Mouse (Mus musculus): ENCODE measurements around the gene Dnm1. TPM values are rescaled to one million over a fixed set of nuclear protein-coding genes. Genes with fewer than 3 reads are reported as not detected.
"Not testable (repeated sequence)": the region's sequence is repeated elsewhere in the genome, so short reads cannot be mapped to it uniquely, and the experiment has no call there.

The Dnm1 gene
- polyA plus RNA-seq, 1 experiment from 2014 or later = 18.0 TPM

GRCm38 (mm10) chr2:32381775-32382223 lies 28.7 kb upstream of the Dnm1 start, which contains the start of gene 1110008P14Rik:
TSS of gene 1110008P14Rik (minus strand) at chr2:32381938.
- no peak for TF ChIP-seq CTCF (IDR thresholded peaks at IDR 0.05)

DNA sequence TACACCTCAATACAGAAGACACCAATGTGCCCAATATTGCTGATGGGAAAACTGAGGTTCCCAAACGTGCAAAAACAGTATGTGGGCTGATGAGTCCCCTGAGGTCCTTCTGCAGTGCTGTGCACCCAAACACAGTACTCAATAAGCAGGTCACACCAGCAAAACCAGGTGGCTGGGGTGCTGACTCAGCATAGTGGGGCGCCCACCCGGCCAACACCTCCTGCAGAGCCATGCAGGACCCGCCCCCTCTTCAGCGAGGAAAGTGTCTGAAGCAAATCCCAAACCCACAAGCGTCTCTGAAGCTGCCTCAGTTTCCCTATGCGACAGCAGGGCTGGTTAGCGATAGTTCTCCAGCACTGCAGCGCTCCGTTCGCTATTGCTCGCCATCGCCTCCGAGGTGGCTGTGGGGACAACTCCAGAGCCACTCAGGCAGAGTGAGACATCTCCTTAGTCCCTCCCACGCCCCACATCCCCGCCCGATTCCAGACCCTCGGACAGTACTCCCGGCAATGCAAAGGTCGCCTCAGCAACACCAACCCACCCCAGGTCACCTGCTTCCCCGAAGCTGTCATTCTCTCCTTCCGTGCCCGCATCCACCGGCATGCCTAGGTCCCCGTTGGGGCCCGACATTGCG lies 28.1 kb upstream of the Dnm1 start:
- ChIA-PET POLR2A (interaction anchor here (0.6 kb wide), 1 partner anchor 190 kb away, joined by 3 read pairs; no protein-coding TSS in a partner anchor), CTCF (interaction anchor here (1.4 to 2.5 kb wide), 2 partner anchors 24 to 106 kb away, joined by 3 to 8 read pairs; no protein-coding TSS in a partner anchor)
- DNase-seq (ENCODE audit: low read depth, low spot score) = no peak
- peak; percentile 17 for ATAC-seq
- no peak for TF ChIP-seq CTCF (IDR thresholded peaks at IDR 0.05)
- H3K27me3 ChIP-seq = no peaks in the 10 kb centered on the region
- in situ Hi-C loops (cut with MboI; ENCODE audit: low pct_unique_long_range_greater_than_20kb) = no loop called here

More at GRCm38 (mm10) chr2:32381775-32382223, 28.7 kb upstream of the Dnm1 start, which contains the start of gene 1110008P14Rik:
- DNase-seq (ENCODE audit: low read depth, low spot score) (no peak), ATAC-seq (peak; percentile 78)
- no peaks in the 10 kb centered on the region for H3K27me3 ChIP-seq
- CTCF ChIA-PET = interaction anchor here (1.4 to 2.5 kb wide), 2 partner anchors 23 to 105 kb away, joined by 3 to 8 read pairs; no protein-coding TSS in a partner anchor
- in situ Hi-C loops (cut with MboI; ENCODE audit: low pct_unique_long_range_greater_than_20kb) = no loop called here
- POLR2A ChIA-PET = interaction anchor here (0.6 kb wide), 1 partner anchor 190 kb away, joined by 3 read pairs; no protein-coding TSS in a partner anchor

GRCm38 (mm10) chr2:32380001-32380500 lies 26.9 kb upstream of the Dnm1 start:
- POLR2A ChIA-PET = interaction anchor here (1.3 kb wide), 1 partner anchor 9 kb away, joined by 5 read pairs; no protein-coding TSS in a partner anchor
- in situ Hi-C loops (cut with MboI; ENCODE audit: low pct_unique_long_range_greater_than_20kb) = no loop called here
- DNase-seq (ENCODE audit: low read depth, low spot score) (no peak), ATAC-seq (no peak)
- CTCF ChIA-PET = interaction anchor here (1.5 kb wide), 1 partner anchor 106 kb away, joined by 5 read pairs; no protein-coding TSS in a partner anchor
- no peaks in the 10 kb centered on the region for H3K27me3 ChIP-seq
- no peak for TF ChIP-seq CTCF (IDR thresholded peaks at IDR 0.05)

DNA sequence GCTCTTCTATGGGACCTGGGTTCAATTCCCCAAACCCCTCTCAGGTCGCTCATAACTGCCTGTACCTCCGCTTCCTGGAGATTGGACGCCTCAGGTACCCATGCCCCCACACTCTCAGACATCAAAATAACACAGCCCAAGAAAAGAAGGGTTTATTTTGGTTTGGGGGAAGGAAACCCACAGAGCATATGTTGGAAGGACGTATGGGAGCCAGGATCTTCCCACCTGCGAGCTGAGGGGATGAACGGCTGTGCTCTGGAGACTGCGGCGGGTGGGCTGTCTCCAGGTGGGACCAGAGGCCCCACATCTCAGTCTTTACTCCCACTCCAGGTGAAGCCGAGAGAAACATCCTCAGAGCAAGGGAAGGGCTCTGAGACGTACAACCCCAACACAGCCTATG lies 23.8 kb upstream of the Dnm1 start:
- DNase-seq (ENCODE audit: low read depth, low spot score) = no peak
- CTCF ChIA-PET = no interaction called here
- in situ Hi-C loops (cut with MboI; ENCODE audit: low pct_unique_long_range_greater_than_20kb) = no loop called here

GRCm38 (mm10) chr2:32375317-32375940 lies 22.3 kb upstream of the Dnm1 start:
- CTCF ChIA-PET = no interaction called here
- no peaks in the 10 kb centered on the region for H3K27me3 ChIP-seq
- no peak for DNase-seq (ENCODE audit: low read depth, low spot score)
- POLR2A ChIA-PET = no interaction called here
- in situ Hi-C loops (cut with MboI; ENCODE audit: low pct_unique_long_range_greater_than_20kb) = no loop called here
- TF ChIP-seq CTCF (IDR thresholded peaks at IDR 0.05) = no peak
- ATAC-seq = no peak

More for the DNA sequence above, 23.8 kb upstream of the Dnm1 start:
- POLR2A ChIA-PET = no interaction called here
- ATAC-seq = no peak
- no peak for TF ChIP-seq CTCF (IDR thresholded peaks at IDR 0.05)
- H3K27me3 ChIP-seq = no peaks in the 10 kb centered on the region

DNA sequence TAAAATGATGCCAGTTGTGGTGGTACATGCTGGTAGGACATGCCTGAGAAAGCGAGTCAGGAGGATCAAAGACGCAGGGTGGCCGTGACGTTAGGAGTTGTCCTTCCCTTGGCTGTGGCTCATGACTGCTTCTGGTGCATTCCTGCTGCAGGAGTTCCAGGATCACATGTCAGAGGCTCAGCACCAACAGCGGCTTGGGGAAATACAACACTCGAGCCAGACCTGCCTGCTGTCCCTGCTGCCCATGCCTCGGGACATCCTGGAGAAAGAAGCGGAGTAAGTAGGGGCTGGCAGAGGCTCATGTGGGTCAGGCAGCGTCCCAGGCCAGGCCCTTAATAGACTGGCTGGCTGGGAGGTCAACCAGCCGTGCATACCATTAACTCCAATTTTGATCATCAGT lies 21.1 kb upstream of the Dnm1 start:
- CTCF ChIA-PET = no interaction called here
- no peak for ATAC-seq

DNA sequence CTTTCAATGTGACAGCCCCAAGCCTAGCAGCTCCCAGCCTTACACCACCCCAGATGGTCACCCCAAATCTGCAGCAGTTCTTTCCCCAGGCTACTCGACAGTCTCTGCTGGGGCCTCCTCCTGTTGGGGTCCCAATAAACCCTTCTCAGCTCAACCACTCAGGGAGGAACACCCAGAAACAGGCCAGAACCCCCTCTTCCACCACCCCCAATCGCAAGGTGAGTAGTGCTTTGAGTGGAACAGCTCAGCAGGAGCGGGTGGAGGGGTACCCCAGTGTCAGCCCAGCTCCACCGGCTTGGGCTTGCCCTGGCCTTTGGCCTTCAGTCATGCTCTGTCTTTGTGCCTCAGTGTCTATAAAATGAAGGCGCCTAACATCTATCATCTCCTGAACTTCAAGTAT lies 14.2 kb upstream of the Dnm1 start:
- ATAC-seq (no peak), DNase-seq (ENCODE audit: low read depth, low spot score) (no peak)
- CTCF ChIA-PET = no interaction called here
- POLR2A ChIA-PET = no interaction called here
- no peaks in the 10 kb centered on the region for H3K27me3 ChIP-seq
- in situ Hi-C loops (cut with MboI; ENCODE audit: low pct_unique_long_range_greater_than_20kb) = no loop called here
- no peak for TF ChIP-seq CTCF (IDR thresholded peaks at IDR 0.05)

More for the DNA sequence above, 21.1 kb upstream of the Dnm1 start:
- no peaks in the 10 kb centered on the region for H3K27me3 ChIP-seq
- POLR2A ChIA-PET = no interaction called here
- no peak for TF ChIP-seq CTCF (IDR thresholded peaks at IDR 0.05)
- DNase-seq (ENCODE audit: low read depth, low spot score) = no peak
- in situ Hi-C loops (cut with MboI; ENCODE audit: low pct_unique_long_range_greater_than_20kb) = no loop called here

DNA sequence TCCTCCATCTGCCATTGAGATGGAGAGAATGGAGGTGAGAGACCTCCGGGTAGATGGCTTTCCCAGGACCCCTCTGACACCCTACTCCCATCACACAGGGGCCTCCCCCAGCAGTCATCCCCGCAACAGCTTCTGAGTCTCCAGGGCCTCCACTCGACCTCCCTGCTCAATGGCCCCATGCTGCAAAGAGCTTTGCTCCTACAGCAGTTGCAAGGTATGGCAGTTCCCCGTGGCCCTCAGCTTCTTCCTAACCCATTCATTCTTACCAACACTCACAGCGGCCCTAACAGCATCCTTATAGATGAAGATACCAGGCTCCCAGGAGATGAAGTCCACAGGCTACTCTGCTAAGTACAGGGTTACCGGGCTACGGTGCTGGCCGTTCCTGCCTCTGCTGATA lies 11.0 kb upstream of the Dnm1 start:
- no peak for DNase-seq (ENCODE audit: low read depth, low spot score)
- no peak for TF ChIP-seq CTCF (IDR thresholded peaks at IDR 0.05)
- no peak for ATAC-seq
- H3K27me3 ChIP-seq = no peaks in the 10 kb centered on the region
- in situ Hi-C loops (cut with MboI; ENCODE audit: low pct_unique_long_range_greater_than_20kb) = no loop called here
- CTCF ChIA-PET = no interaction called here
- POLR2A ChIA-PET = interaction anchor here (1.5 kb wide), 1 partner anchor 31 kb away, joined by 4 read pairs; no protein-coding TSS in a partner anchor

DNA sequence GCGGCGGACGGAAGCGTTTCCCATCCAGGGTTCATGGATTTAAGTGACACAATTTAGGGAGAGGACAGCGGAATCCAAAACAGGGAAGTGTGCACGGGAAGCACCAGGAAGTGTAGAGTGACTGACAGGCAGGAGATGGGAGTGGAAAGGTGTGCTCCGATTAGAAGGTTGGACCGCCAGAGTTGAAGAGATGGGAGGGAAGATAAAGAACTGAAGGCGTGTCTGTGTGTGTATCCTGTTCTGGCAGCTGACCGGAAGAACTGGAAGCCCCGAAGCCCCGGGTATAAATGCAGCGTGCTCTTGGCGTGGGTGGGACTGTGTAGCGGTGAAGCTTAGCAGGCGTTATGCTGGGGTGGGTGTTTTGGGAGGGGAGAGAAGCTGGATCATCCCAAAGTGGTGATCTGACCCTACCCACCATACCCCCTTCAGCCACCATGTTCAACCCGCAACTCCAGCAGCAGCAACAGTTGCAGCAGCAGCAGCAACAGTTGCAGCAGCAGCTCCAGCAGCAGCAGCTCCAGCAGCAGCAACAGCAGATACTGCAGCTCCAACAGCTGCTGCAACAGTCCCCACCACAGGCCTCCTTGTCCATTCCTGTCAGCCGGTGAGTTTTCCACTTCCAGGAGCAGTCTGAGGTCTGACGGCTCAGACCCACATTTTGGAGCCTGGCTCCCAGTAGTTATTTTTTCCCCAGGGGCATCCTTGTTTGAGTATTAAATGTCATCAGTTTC lies 10.4 kb upstream of the Dnm1 start:
- no peaks in the 10 kb centered on the region for H3K27me3 ChIP-seq
- in situ Hi-C loops (cut with MboI; ENCODE audit: low pct_unique_long_range_greater_than_20kb) = no loop called here
- ATAC-seq = peak; percentile 10
- no peak for DNase-seq (ENCODE audit: low read depth, low spot score)
- ChIA-PET POLR2A (interaction anchor here (1.5 kb wide), 1 partner anchor 32 kb away, joined by 4 read pairs; no protein-coding TSS in a partner anchor), CTCF (interaction anchor here (1.1 to 1.5 kb wide), 3 partner anchors 13 to 59 kb away, joined by 3 to 5 read pairs (median 4); no protein-coding TSS in a partner anchor)
- no peak for TF ChIP-seq CTCF (IDR thresholded peaks at IDR 0.05)

- H3K27me3 ChIP-seq = no peaks in the 10 kb centered on the region
- POLR2A ChIA-PET = interaction anchor here (0.7 to 1.5 kb wide), 2 partner anchors 32 to 173 kb away, joined by 4 read pairs; no protein-coding TSS in a partner anchor
- DNase-seq (ENCODE audit: low read depth, low spot score) = no peak
- CTCF ChIA-PET = interaction anchor here (1.0 to 1.5 kb wide), 4 partner anchors 12 to 60 kb away, joined by 3 to 5 read pairs (median 4); no protein-coding TSS in a partner anchor
- no peak for TF ChIP-seq CTCF (IDR thresholded peaks at IDR 0.05)
- in situ Hi-C loops (cut with MboI; ENCODE audit: low pct_unique_long_range_greater_than_20kb) = no loop called here
- peak; percentile 80 for ATAC-seq
Measured at GRCm38 (mm10) chr2:32362817-32363340, 9.7 kb upstream of the Dnm1 start.

DNA sequence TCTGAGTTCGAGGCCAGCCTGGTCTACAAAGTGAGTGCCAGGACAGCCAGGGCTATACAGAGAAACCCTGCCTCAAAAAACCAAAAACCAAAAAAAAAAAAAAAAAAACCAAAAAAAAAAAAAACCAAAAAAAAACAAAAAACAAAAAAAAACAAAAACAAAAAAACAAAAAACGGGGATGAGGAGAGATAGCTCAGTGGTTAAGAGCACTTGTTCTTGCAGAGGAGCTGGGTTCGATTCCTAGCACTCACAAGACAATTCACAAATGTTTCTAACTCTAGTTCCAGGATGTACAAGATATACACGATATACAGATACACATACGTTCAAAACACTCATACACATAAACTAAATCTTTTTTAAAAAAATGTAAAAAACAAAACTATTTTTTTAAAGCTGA lies 9.1 kb upstream of the Dnm1 start:
- H3K27me3 ChIP-seq; ATAC-seq; in situ Hi-C loops (cut with MboI; ENCODE audit: low pct_unique_long_range_greater_than_20kb); DNase-seq (ENCODE audit: low read depth, low spot score): not testable (repeated sequence)
- ChIA-PET CTCF (interaction anchor here (1.0 to 1.5 kb wide), 4 partner anchors 12 to 59 kb away, joined by 3 to 5 read pairs (median 4); no protein-coding TSS in a partner anchor), POLR2A (interaction anchor here (0.6 to 0.7 kb wide), 2 partner anchors 73 to 173 kb away, joined by 3 to 4 read pairs; no protein-coding TSS in a partner anchor)
